Mouse (Mus musculus): Measurements from ENCODE around the gene Znrf3. TPM values are rescaled to one million over a fixed set of nuclear protein-coding genes. Genes with fewer than 3 reads are reported as not detected.

The Znrf3 gene
- polyA plus RNA-seq, 1 experiment from 2014 or later, result 10.7 TPM

- DNase-seq (ENCODE audit: low read depth, low spot score) (no peak), ATAC-seq (peak; percentile 25)
- POLR2A ChIA-PET, result interaction anchor here (0.6 to 0.7 kb wide), 3 partner anchors 43 to 144 kb away, joined by 3 read pairs; no protein-coding TSS in a partner anchor
- in situ Hi-C loops (cut with MboI; ENCODE audit: low pct_unique_long_range_greater_than_20kb), result no loop called here
- CTCF ChIA-PET, result interaction anchor here (0.5 to 1.4 kb wide), 5 partner anchors 30 to 153 kb away, joined by 3 to 4 read pairs (median 3); no protein-coding TSS in a partner anchor
- TF ChIP-seq CTCF (IDR thresholded peaks at IDR 0.05), result no peak
- no peaks in the 10 kb centered on the region for H3K27me3 ChIP-seq
These were observed 975 bp downstream of the Znrf3 start for GRCm38 (mm10) chr11:5443511-5444233.

GRCm38 (mm10) chr11:5442590-5443021 is 2.0 kb downstream of the Znrf3 start:
- POLR2A ChIA-PET, result interaction anchor here (0.8 kb wide), 1 partner anchor 89 kb away, joined by 3 read pairs; no protein-coding TSS in a partner anchor
- DNase-seq (ENCODE audit: low read depth, low spot score), result no peak

GRCm38 (mm10) chr11:5437646-5438045 is 7.0 kb downstream of the Znrf3 start:
- TF ChIP-seq CTCF (IDR thresholded peaks at IDR 0.05), result no peak
- CTCF ChIA-PET, result interaction anchor here (0.9 to 2.4 kb wide), 6 partner anchors 13 to 136 kb away, joined by 3 to 11 read pairs (median 4); no protein-coding TSS in a partner anchor
- no peaks in the 10 kb centered on the region for H3K27me3 ChIP-seq
- ATAC-seq (no peak), DNase-seq (ENCODE audit: low read depth, low spot score) (no peak)
- in situ Hi-C loops (cut with MboI; ENCODE audit: low pct_unique_long_range_greater_than_20kb), result no loop called here
- POLR2A ChIA-PET, result no interaction called here

More at GRCm38 (mm10) chr11:5442590-5443021, 2.0 kb downstream of the Znrf3 start:
- in situ Hi-C loops (cut with MboI; ENCODE audit: low pct_unique_long_range_greater_than_20kb), result no loop called here
- CTCF ChIA-PET, result interaction anchor here (0.9 to 1.4 kb wide), 6 partner anchors 14 to 152 kb away, joined by 3 to 4 read pairs (median 3); no protein-coding TSS in a partner anchor
- no peaks in the 10 kb centered on the region for H3K27me3 ChIP-seq
- no peak for TF ChIP-seq CTCF (IDR thresholded peaks at IDR 0.05)
- ATAC-seq, result no peak

- ATAC-seq (no peak), DNase-seq (ENCODE audit: low read depth, low spot score) (no peak)
- TF ChIP-seq CTCF (IDR thresholded peaks at IDR 0.05), result no peak
- ChIA-PET CTCF (interaction anchor here (1.2 to 2.4 kb wide), 4 partner anchors 12 to 135 kb away, joined by 4 to 11 read pairs (median 6); no protein-coding TSS in a partner anchor), POLR2A (interaction anchor here (0.9 kb wide), 1 partner anchor 16 kb away, joined by 3 read pairs; no protein-coding TSS in a partner anchor)
- H3K27me3 ChIP-seq, result no peaks in the 10 kb centered on the region
- in situ Hi-C loops (cut with MboI; ENCODE audit: low pct_unique_long_range_greater_than_20kb), result no loop called here
These were observed 7.7 kb downstream of the Znrf3 start for GRCm38 (mm10) chr11:5436988-5437387.

- DNase-seq (ENCODE audit: low read depth, low spot score) (no peak), ATAC-seq (no peak)
- ChIA-PET POLR2A (no interaction called here), CTCF (no interaction called here)
- no peaks in the 10 kb centered on the region for H3K27me3 ChIP-seq
- in situ Hi-C loops (cut with MboI; ENCODE audit: low pct_unique_long_range_greater_than_20kb), result no loop called here
- TF ChIP-seq CTCF (IDR thresholded peaks at IDR 0.05), result no peak
These were observed 9.2 kb downstream of the Znrf3 start for GRCm38 (mm10) chr11:5435493-5435892.

- POLR2A ChIA-PET, result no interaction called here
- DNase-seq (ENCODE audit: low read depth, low spot score), result no peak
- no peak for TF ChIP-seq CTCF (IDR thresholded peaks at IDR 0.05)
These were observed 12.3 kb downstream of the Znrf3 start for GRCm38 (mm10) chr11:5432330-5432729.

GRCm38 (mm10) chr11:5430863-5431262 is 13.8 kb downstream of the Znrf3 start:
- ATAC-seq (no peak), DNase-seq (ENCODE audit: low read depth, low spot score) (no peak)
- no peak for TF ChIP-seq CTCF (IDR thresholded peaks at IDR 0.05)
- CTCF ChIA-PET, result no interaction called here
- in situ Hi-C loops (cut with MboI; ENCODE audit: low pct_unique_long_range_greater_than_20kb), result no loop called here
- POLR2A ChIA-PET, result no interaction called here
- no peaks in the 10 kb centered on the region for H3K27me3 ChIP-seq

More at GRCm38 (mm10) chr11:5432330-5432729, 12.3 kb downstream of the Znrf3 start:
- no peaks in the 10 kb centered on the region for H3K27me3 ChIP-seq
- in situ Hi-C loops (cut with MboI; ENCODE audit: low pct_unique_long_range_greater_than_20kb), result no loop called here
- CTCF ChIA-PET, result no interaction called here
- no peak for ATAC-seq

GRCm38 (mm10) chr11:5429396-5430190 is 15.1 kb downstream of the Znrf3 start:
- ChIA-PET POLR2A (interaction anchor here (0.6 kb wide), 1 partner anchor 9 kb away, joined by 3 read pairs; no protein-coding TSS in a partner anchor), CTCF (interaction anchor here (1.0 to 1.5 kb wide), 2 partner anchors 9 to 11 kb away, joined by 3 read pairs; no protein-coding TSS in a partner anchor)
- no peak for TF ChIP-seq CTCF (IDR thresholded peaks at IDR 0.05)
- ATAC-seq (no peak), DNase-seq (ENCODE audit: low read depth, low spot score) (no peak)
- H3K27me3 ChIP-seq, result no peaks in the 10 kb centered on the region
- in situ Hi-C loops (cut with MboI; ENCODE audit: low pct_unique_long_range_greater_than_20kb), result no loop called here

GRCm38 (mm10) chr11:5427251-5427650 is 17.4 kb downstream of the Znrf3 start:
- no peak for TF ChIP-seq CTCF (IDR thresholded peaks at IDR 0.05)
- ChIA-PET CTCF (no interaction called here), POLR2A (interaction anchor here (0.6 kb wide), 1 partner anchor 123 kb away, joined by 5 read pairs; no protein-coding TSS in a partner anchor)
- ATAC-seq, result no peak
- in situ Hi-C loops (cut with MboI; ENCODE audit: low pct_unique_long_range_greater_than_20kb), result no loop called here
- H3K27me3 ChIP-seq, result no peaks in the 10 kb centered on the region
- DNase-seq (ENCODE audit: low read depth, low spot score), result no peak

- ChIA-PET CTCF (interaction anchor here (1.4 to 2.6 kb wide), 3 partner anchors 11 to 23 kb away, joined by 3 to 11 read pairs (median 4); no protein-coding TSS in a partner anchor), POLR2A (interaction anchor here (1.4 kb wide), 1 partner anchor 12 kb away, joined by 3 read pairs; no protein-coding TSS in a partner anchor)
- DNase-seq (ENCODE audit: low read depth, low spot score), result no peak
- no peak for TF ChIP-seq CTCF (IDR thresholded peaks at IDR 0.05)
- ATAC-seq, result no peak
- in situ Hi-C loops (cut with MboI; ENCODE audit: low pct_unique_long_range_greater_than_20kb), result no loop called here
- H3K27me3 ChIP-seq, result no peaks in the 10 kb centered on the region
These were observed 18.3 kb downstream of the Znrf3 start for GRCm38 (mm10) chr11:5426317-5426716.

Data from Patski (cell line).